Mouse (Mus musculus) T-cell, adult 66 days (primary cell): ENCODE data around the gene Gm17361. TPM values are rescaled to one million over a fixed set of nuclear protein-coding genes. Genes with fewer than 3 reads are reported as not detected.

Experiments
- total RNA-seq, 2 experiments: library from RNA; stranded (reverse); gene quantifications; 3 replicates in 1 of 2; 4 replicates in 1 of 2; pipeline ENCODE4 v1.2.4; 2023

Gm17361 gene
- not detected for total RNA-seq

GRCm38 (mm10) chrX:125003863-125004262 is at the start of gene Gm17361:
Gene Gm17361 (plus strand): TSS chrX:125004163.

